Mouse (Mus musculus) macrophage (primary cell): ENCODE measurements at regions not wholly inside any gene's neighbourhood (a gene's known extent, or its start where the extent isn't known, plus 50 kb on each side); places are given as distances from the start of the nearest gene placed in this dataset.

ENCODE experiments used
- H3K27ac ChIP-seq: fragments of 350-480 bp; formaldehyde crosslinking; 2 replicates; pipeline ENCODE4 v1.9.0; 2021
- H3K36me3 ChIP-seq: fragments of 350-480 bp; formaldehyde crosslinking; 2 replicates; pipeline ENCODE4 v1.9.0; 2021; ENCODE audit errors: inconsistent target
- H3K4me3 ChIP-seq: fragments of 350-480 bp; formaldehyde crosslinking; 2 replicates; pipeline ENCODE4 v1.9.0; 2021; ENCODE audit errors: inconsistent target
- H3K79me2 ChIP-seq: fragments of 350-480 bp; formaldehyde crosslinking; 2 replicates; pipeline ENCODE4 v1.9.0; 2021; ENCODE audit errors: inconsistent target
- WGBS: methylation state at CpG from one replicate; pipeline ENCODE4 v1.1.7; 2026; ENCODE audit warnings: inconsistent platforms; ENCODE audit not compliant: missing documents; 5-methylcytosine and 5-hydroxymethylcytosine counted together

DNA sequence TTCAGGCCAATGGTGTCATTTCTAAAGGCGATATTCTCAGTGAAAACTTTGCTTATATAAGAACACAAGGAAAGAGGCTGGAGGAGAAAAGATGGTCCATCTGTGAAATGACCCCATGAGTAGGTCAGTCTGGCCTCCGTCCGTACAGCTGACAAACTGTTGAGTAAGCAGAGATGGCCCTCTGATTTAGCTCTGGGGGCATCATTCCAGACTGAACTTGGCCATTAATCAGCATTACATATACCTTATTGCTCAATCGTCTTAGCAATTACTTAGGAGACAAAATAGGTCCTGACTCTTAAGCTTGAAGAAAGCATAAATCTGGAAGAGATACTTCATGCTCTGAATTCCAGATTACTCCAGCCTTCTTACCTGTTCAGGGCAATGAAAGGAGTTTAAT, 132.8 kb upstream of the Noct start:
- H3K36me3 ChIP-seq, result no peaks in the 10 kb centered on the region
- H3K27ac ChIP-seq, result no peak overlapping the region
- H3K79me2 ChIP-seq, result no peaks in the 10 kb centered on the region
- no peak overlapping the region for H3K4me3 ChIP-seq
- WGBS, result 93% methylated on average over 4 of the region's 4 CpGs

DNA sequence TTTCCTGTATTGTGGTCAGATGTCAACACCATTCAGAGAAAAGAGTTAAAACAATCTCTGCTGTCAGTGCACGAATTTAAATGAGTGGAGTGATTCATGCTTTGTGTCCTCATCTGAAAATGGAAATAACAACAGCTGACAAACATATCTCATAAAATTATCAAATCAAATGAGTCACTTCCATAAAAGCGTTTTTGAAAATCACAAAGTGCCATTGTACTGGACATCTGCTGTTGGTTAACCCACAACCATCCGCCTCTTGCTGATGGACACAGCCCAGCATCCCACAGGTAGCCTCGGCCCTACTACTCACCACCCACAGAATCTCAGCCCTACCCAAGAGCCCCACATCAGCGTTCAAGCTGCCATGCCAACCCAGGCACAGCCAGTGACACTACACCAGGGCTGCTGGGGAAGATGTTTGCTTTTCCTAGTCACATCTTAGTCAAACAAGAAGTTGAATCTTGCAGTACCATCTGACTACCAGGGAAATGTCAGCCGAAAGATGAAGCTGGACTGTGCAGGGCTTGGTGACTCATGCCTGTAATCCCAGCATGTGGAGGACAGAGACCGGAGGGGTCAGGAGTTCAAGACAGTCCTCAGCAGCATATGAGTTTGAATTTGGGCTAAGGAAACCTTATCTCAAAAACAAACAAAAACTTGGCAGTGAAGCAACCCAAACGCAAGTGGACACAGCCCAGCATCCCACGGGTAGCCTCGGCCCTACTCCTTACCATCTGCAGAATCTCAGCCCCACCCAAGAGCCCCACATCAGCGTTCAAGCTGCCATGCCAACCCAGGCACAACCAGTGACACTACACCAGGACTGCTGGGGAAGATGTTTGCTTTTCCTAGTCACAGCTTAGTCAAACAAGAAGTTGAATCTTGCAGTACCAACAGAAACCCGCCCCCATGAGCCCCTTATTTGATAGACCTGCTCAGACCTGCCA, 131.9 kb upstream of the Noct start:
- Histone ChIP-seq H3K79me2 (no peaks in the 10 kb centered on the region), H3K27ac (no peak overlapping the region), H3K4me3 (no peak overlapping the region), H3K36me3 (no peaks in the 10 kb centered on the region)
- 88% methylated on average over 11 of the region's 12 CpGs for WGBS

DNA sequence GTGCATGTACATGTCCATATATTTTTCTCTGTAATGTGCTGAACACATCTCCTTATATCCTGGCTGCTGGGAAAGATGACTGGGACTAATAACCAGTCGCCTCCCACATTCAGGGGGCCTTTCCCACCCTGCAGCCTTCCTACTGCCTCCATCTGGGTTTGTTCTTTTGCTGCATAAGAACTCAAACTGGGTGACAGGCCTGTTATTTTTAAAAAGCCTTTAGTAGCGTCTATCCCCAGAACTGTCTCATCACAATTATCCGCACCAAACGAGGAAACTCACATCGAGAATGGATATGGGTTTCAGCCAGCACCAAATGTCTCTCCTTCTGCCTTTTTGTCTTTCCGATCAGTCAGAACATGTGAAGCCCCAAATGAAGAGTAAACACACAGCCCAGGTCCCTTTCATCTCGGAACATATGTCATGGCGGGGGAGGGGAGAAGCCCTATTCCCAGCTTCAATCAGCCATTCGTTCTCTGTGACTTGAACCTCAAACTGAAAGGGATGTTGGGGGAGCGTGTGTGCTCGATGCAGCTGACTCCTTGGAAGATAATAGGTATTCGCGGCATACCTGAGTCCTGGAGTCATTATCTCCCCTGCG, 128.3 kb upstream of the Noct start:
- 66% methylated on average over 14 of the region's 14 CpGs for WGBS
- H3K36me3 ChIP-seq, result no peaks in the 10 kb centered on the region
- H3K4me3 ChIP-seq, result no peak overlapping the region

DNA sequence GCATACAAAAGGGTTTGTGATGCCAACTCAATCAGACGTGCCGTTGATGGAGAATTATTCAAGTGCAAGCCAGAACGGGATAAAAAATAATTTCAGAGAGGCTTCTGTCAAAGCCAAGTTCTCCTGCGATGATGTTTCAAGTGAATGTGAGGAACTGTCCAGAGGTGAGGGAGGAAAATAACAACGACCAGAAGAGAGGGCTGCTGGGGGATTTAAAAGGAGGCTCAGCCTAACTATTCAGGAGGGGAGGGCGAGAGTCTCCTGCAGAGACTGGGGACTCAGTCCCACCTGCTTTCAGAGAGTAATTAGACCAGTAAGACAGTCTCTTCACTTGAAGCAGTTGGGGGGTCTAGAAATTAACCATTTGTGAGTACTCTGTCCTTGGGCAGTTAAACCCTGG, 127.7 kb upstream of the Noct start:
- 68% methylated on average over 6 of the region's 6 CpGs for WGBS
- Histone ChIP-seq H3K79me2 (no peaks in the 10 kb centered on the region), H3K36me3 (no peaks in the 10 kb centered on the region), H3K4me3 (no peak overlapping the region), H3K27ac (no peak overlapping the region)

More for the DNA sequence above, 128.3 kb upstream of the Noct start:
- Histone ChIP-seq H3K27ac (no peak overlapping the region), H3K79me2 (no peaks in the 10 kb centered on the region)

DNA sequence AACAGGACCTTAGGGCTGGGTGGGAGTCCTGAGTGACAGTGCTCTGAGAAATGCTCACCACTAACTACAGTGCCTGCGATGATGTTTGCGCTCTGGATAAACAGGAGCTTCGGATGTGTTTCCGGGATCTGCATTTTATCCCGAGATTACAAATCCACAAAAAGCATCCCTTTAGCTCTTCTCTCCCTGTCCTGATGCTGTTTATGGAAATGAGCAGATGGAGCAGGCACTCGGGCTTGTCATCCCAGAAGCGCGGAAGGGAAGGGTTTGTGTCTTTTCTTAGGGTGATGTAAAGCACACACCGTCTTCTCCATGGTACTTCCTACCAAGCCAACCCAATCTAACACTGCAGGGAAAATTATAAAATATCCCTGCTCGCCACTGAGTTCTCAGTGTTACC, 126.9 kb upstream of the Noct start:
- WGBS, result 95% methylated on average over 6 of the region's 10 CpGs
- Histone ChIP-seq H3K79me2 (no peaks in the 10 kb centered on the region), H3K36me3 (no peaks in the 10 kb centered on the region), H3K27ac (no peak overlapping the region), H3K4me3 (no peak overlapping the region)

DNA sequence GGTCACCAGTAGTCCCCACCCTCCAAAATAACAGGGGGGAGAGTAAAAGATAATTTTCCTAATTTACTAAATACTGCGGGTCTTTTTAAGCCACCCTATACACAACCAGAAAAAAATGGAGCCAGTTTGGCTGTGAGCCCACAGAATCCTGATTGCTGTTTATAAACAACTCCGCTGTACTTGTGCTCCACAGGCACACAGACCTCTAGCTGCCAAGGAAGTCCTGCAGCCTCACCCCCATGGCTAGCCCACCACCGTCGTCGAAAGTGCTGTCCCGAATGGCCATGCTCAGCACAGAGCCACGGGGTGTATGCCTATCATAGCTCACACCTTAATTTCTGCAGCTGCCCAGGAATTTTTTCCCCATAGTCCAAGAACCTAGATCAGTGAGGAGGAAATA, 124.3 kb upstream of the Noct start:
- no peaks in the 10 kb centered on the region for H3K79me2 ChIP-seq
- 90% methylated on average over 7 of the region's 7 CpGs for WGBS
- H3K4me3 ChIP-seq, result no peak overlapping the region
- H3K27ac ChIP-seq, result no peak overlapping the region
- H3K36me3 ChIP-seq, result no peaks in the 10 kb centered on the region

DNA sequence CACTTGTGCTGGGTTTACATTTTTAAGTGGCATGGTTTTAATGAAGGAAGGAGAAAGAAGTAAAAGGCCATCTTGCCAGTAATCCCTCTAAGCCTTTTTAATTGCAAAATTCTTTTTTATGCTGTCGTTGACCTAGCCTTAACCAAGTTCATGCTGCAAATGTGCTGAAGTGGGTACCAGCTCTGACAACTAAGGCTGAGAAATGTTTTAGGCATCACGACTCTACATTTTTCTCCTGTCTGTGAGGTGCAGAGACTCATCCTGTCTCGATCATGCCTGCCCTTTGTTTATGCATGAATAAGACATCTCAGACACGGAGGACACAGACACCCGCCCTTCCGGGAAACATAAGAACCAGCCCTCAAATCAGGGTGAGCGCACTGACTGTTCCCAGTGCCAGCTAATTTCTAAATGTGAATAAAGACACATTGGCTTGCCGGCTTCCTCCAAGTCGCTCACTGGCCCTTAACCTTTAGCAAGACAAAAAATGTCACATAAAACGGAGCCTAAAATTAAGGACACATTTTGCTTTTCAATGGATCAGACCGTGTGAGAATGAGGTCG, 115.5 kb upstream of the Noct start:
- Histone ChIP-seq H3K36me3 (no peaks in the 10 kb centered on the region), H3K4me3 (no peak overlapping the region), H3K79me2 (no peaks in the 10 kb centered on the region), H3K27ac (no peak overlapping the region)
- WGBS, result 96% methylated on average over 12 of the region's 12 CpGs

DNA sequence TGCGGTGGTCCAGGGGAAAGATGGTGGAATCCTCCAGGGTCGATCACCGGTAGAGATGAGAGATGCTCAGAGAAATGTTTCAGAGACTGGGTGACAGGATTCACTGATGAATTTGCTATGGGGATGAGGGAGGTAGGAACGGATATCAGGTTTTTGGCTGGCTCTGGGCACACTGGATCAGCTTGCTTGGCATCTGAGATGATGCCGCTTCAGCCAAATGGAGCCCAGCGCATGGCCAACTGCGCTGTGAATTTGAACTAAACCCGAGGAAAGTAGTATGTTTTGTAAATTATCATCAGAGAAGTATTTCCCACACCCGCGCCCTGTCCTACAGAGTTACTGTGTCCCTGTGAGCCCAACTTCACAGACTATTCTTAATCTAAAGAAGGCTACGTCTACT, 113.0 kb upstream of the Noct start:
- no peaks in the 10 kb centered on the region for H3K79me2 ChIP-seq
- no peak overlapping the region for H3K27ac ChIP-seq
- no peak overlapping the region for H3K4me3 ChIP-seq
- H3K36me3 ChIP-seq, result no peaks in the 10 kb centered on the region
- 97% methylated on average over 11 of the region's 11 CpGs for WGBS

DNA sequence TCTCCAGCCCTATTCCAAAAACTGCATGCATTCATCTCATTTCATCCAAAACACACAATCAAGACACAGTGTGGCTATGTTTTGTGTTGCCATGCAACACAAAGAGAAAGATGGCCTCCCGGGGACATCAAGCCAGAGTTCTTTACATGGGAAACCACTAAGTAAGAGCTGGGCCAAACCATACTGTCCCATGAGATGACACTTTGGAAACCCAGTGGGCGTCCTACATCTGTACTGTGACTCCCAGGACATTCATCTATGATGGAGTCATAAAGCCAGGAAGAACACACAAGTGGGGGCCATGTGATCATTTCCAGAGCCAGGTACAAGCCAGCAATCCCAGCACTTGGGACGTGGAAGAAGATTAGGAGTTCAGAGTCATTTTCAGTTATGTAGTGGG, 111.9 kb upstream of the Noct start:
- Histone ChIP-seq H3K36me3 (no peaks in the 10 kb centered on the region), H3K4me3 (no peak overlapping the region), H3K79me2 (no peaks in the 10 kb centered on the region), H3K27ac (no peak overlapping the region)
- WGBS, result 94% methylated on average over 3 of the region's 3 CpGs

DNA sequence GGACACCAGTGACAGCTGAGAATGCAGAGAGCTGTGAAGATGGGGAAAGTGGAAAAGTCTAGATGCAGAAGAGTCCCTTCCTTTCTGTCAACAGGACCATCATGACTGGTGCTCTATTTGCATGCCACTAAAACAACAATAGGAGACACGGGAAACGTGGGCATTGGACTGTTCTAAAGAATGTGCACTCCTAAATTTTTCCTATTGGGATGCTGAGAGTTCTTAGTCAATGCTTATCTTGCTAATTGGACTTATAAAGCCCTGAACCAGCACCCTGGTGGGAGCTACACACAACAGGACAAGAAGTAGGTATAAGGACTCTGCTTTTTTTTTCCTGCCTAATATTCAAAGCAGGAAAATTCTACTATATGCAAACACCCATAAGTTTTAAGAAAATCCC, 108.3 kb upstream of the Noct start:
- H3K36me3 ChIP-seq, result no peaks in the 10 kb centered on the region
- 92% methylated on average over 2 of the region's 2 CpGs for WGBS
- no peaks in the 10 kb centered on the region for H3K79me2 ChIP-seq
- no peak overlapping the region for H3K27ac ChIP-seq
- no peak overlapping the region for H3K4me3 ChIP-seq

DNA sequence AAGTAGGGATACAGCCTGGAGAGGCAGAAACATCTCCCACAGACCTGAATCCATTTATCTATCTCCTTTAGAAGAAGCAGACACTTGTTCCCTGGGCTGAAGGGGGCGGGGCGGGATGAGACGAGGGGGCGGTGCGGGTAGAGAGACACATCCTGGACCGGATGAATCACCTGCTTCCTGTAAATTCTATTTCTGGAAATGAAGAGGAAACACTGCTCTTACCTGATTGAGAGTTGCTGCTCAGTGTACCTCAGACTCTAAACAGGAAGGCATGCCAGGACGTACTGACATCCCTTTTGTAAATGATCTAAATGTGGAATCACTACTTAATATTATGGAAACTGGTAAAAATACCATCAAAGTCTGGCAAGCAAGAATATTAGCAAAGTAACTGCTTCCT, 105.5 kb upstream of the Noct start:
- H3K79me2 ChIP-seq, result no peaks in the 10 kb centered on the region
- 29% methylated on average over 7 of the region's 7 CpGs for WGBS

DNA sequence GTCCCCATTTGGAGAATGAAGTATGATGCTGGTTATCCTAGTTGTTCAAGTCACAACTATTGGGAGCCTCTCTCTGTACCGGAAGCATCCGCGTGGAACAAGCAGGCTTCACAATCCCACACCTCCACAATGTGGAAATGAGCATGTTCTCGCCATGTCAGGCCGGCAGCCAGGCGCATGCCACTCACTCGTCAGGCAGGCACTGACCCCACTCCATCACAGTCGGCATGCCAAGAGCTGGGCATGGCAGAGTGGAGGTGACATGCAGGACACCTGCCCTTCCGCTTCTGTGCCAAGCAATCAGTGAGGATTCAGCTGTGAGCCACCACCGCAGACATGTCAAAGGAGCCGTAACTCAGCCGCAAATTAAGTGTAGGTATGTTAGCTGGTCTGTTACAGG, 103.7 kb upstream of the Noct start:
- Histone ChIP-seq H3K4me3 (no peak overlapping the region), H3K36me3 (no peaks in the 10 kb centered on the region)
- 93% methylated on average over 12 of the region's 12 CpGs for WGBS

More for the DNA sequence above, 105.5 kb upstream of the Noct start:
- no peak overlapping the region for H3K4me3 ChIP-seq
- H3K27ac ChIP-seq, result no peak overlapping the region
- H3K36me3 ChIP-seq, result no peaks in the 10 kb centered on the region

DNA sequence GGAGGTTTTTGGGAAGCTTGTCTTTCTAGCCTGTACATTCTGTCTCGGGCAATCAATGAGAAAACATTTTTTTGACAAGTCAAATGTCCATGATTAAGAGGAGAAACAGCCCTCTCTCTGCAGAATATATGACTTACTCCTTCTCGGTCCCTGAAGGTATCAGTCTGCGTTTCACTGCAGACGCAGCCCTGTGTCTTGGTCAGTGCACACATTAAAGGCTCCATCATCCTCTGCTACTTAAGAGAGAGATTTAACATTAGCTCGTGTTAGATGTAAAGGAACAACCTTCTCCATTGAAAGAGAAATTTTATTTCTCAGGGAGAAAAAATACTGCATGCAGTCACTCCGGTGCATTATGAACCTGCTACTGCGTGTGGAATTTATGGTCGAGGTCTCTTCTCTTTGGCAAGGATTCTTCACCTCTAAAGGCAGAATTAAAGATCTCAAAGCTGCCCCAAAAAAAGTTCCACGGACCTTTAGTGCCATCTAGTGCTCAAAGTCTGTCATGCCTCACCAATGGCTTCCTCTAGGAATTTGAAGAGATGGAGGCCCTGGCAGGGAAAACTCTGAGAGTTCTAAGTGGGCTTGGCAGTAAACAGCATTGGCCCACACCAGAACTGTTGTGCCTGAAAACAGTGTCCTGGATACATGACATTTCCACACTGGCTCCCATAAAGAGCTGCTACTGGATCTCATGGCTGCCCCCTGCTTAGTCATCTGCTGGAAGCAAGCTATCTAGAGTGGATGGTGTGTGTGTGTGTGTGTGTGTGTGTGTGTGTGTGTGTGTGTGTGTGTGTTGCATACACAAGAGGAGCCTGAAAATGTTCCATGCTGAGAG, 102.3 kb upstream of the Noct start:
- 45% methylated on average over 9 of the region's 9 CpGs for WGBS
- Histone ChIP-seq H3K27ac (no peak overlapping the region), H3K4me3 (no peak overlapping the region), H3K79me2 (no peaks in the 10 kb centered on the region), H3K36me3 (no peaks in the 10 kb centered on the region)

More for the DNA sequence above, 103.7 kb upstream of the Noct start:
- Histone ChIP-seq H3K79me2 (no peaks in the 10 kb centered on the region), H3K27ac (no peak overlapping the region)

DNA sequence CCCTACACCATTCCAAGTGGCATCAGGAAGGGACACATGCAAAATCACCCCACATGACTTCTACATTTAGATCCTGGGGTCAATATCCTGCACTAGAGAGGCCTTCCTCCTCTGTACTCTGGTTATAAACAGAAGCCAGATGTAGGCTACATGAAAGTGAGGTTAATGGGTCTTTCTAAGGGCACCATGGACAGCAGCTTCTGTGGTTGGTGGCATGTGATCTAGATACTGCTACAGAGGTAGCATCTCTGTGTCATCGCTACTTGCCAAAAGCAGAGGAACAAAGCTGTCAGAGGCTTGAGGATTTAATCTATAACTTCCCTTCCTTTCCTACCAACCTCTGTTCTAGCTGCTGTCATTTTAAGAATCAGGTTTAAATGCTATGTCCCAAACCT, 101.7 kb upstream of the Noct start:
- WGBS, result 100% methylated on average over 1 of the region's 1 CpGs
- H3K27ac ChIP-seq, result no peak overlapping the region
- H3K36me3 ChIP-seq, result no peaks in the 10 kb centered on the region
- no peaks in the 10 kb centered on the region for H3K79me2 ChIP-seq
- H3K4me3 ChIP-seq, result no peak overlapping the region
